Mouse (Mus musculus): ENCODE results near the gene Gm10376.
"Not testable (repeated sequence)": the region's sequence is repeated elsewhere in the genome, so short reads cannot be mapped to it uniquely, and the experiment has no call there.

Gm10376 gene

GRCm38 (mm10) chr14:43015528-43015927 is at the start of gene Gm10376:
Gene Gm10376, minus strand, starts transcription at chr14:43015628.
- in situ Hi-C loops (cut with MboI), result not testable (repeated sequence)

GRCm38 (mm10) chr14:43060179-43060578 is 44.8 kb upstream of the Gm10376 start:
- in situ Hi-C loops (cut with MboI), result not testable (repeated sequence)

DNA sequence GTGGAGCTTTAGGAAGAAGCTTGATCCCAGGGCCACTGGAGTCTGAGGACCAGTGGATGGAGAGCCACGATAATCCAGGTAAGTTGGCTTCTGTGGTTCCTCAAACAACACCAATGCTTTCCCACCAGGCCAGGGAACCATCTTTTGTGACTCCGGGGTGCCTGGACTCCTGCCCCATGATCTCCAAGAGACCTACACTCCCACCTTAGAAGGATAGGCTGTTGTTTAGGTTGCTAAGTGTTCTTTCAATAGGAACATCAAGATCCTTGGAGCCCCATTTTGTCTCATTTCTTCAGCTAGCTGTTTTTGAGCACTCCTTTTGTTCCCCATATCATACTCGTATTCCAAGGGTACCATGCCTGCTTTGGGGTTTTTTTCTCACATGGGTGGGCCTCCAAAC is 42.6 kb upstream of the Gm10376 start:
- in situ Hi-C loops (cut with MboI), result not testable (repeated sequence)

GRCm38 (mm10) chr14:42993524-42993923 is 21.9 kb downstream of the Gm10376 start, which contains the start of gene Gm8082:
Gene Gm8082, minus strand, starts transcription at chr14:42993624.
- in situ Hi-C loops (cut with MboI), result not testable (repeated sequence)

Data from mature B cell (primary cell).